ENCODE assay signal across 24 mouse cellular contexts in the genomic region with DNA sequence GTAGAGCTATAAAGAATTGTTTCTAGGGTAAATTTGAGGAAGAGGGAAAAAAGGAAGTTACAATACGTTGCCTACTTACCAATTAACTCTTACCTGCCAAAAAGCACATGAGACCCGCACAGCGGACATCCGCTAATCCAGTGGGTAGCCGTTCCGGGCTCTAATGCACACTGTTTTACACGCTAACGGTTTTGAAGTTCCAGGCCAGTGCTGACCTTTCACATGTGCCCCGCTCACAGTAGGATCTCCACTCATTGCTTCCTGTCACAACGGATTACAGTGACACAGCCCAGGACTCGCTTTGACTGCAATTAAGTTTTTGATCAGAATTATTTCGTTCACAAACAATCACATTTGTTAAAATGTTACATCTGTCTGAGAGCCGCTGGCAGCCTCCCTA. TPM values are rescaled to one million over a fixed set of nuclear protein-coding genes. Genes with fewer than 3 reads are reported as not detected.
DNase-seq lines count a peak whose midpoint lies in the region; ATAC-seq and TF ChIP-seq lines count a peak whose summit lies in the region.
"Had no signal": no experiment of that assay in that cellular context is flagged by ENCODE, and none has a peak within 500 bp of the region (broad histone marks: within the 10 kb centered on the region; RNA-seq: fewer than 3 reads in every experiment).

No protein-coding gene starts in this region.

- no peak overlapping the region for H3K27ac ChIP-seq in MEL (ENCODE audit: control insufficient read depth, low read depth, low read length)
- H3K27ac ChIP-seq: forebrain, embryonic 12.5 days; hindbrain, embryonic 14.5 days; intestine, embryonic 15.5 days had no signal

- H3K4me3 ChIP-seq in MEL (ENCODE audit: control insufficient read depth in 1 of 2, insufficient read depth in 1 of 2, low read depth in 2 of 2, low read length in 2 of 2), result no peak overlapping the region
- H3K4me3 ChIP-seq: forebrain, embryonic 12.5 days; intestine, embryonic 15.5 days; limb, embryonic 15.5 days had no signal

- no peak; a peak in 1 of 4 replicates for TF ChIP-seq EP300 in MEL (IDR thresholded peaks at IDR 0.05; ENCODE audit: low read depth in 1 of 2, low read length in 2 of 2)

- ATAC-seq in hematopoietic stem cell, adult 5-6 weeks (replicated peaks in 1 of 2; ENCODE audit: insufficient read depth in 1 of 2, low FRiP score in 2 of 2, low TSS enrichment in 1 of 2, low read depth in 1 of 2, poor library complexity in 2 of 2, severe bottlenecking in 2 of 2), result peak; percentile 66 to 71
- 0 out of 2 replicates have a peak, but pooled peaks have one; percentile 27 for ATAC-seq in megakaryocyte-erythroid progenitor cell, adult 5-6 weeks (replicated peaks; ENCODE audit: low FRiP score, low TSS enrichment, poor library complexity, severe bottlenecking)
- ATAC-seq: intestine, embryonic 15.5 days; lung, postnatal 0 days had no signal

- no peaks in the 10 kb centered on the region; a peak in 1 of 4 replicates for H3K4me1 ChIP-seq in MEL (ENCODE audit: control insufficient read depth in 1 of 2, insufficient read depth in 2 of 2, low read length in 2 of 2)

- TF ChIP-seq RAD21 in MEL (IDR thresholded peaks at IDR 0.05; ENCODE audit: low read depth, low read length), result no peak

- H3K27me3 ChIP-seq in MEL (ENCODE audit: control insufficient read depth in 1 of 2, insufficient read depth in 2 of 2, low read length in 2 of 2), result no peaks in the 10 kb centered on the region
- H3K27me3 ChIP-seq: CH12.LX; forebrain, embryonic 12.5 days; intestine, embryonic 15.5 days; limb, embryonic 15.5 days had no signal

- no peak for TF ChIP-seq POLR2A in MEL (IDR thresholded peaks at IDR 0.05; ENCODE audit: control insufficient read depth in 1 of 2, insufficient read depth in 1 of 2, low read depth in 1 of 2, low read length in 2 of 2, poor library complexity in 1 of 2)

- no peaks in the 10 kb centered on the region for H3K79me2 ChIP-seq in MEL (ENCODE audit: control insufficient read depth, insufficient read depth, low read length, poor library complexity)

- H3K36me3 ChIP-seq in MEL (ENCODE audit: control insufficient read depth in 1 of 2, insufficient read depth in 2 of 2, low read length in 2 of 2), result no peaks in the 10 kb centered on the region
- H3K36me3 ChIP-seq: forebrain, embryonic 12.5 days; intestine, embryonic 15.5 days; limb, embryonic 15.5 days had no signal

- DNase-seq in MEL (ENCODE audit: low read depth, low spot score), result peak; percentile 22
- peak; percentile 51 for DNase-seq in embryo, embryonic 10.5 days (ENCODE audit: low spot score)
- no peak for DNase-seq in lung, postnatal 10 days
- DNase-seq in spleen, adult 12 weeks (ENCODE audit: low spot score), result no peak
- no peak for DNase-seq in frontal cortex, postnatal 10 days (ENCODE audit: low spot score in 2 of 2)
- DNase-seq: adrenal gland, adult 2 months; cerebellum, adult 9-10 months; gastrocnemius, postnatal 36 days; heart, postnatal 14 days; kidney, postnatal 36 days; right cerebral cortex, adult 18-20 months; thymus, postnatal 4 days had no signal

- H3K9ac ChIP-seq in MEL (ENCODE audit: control insufficient read depth, low read depth, low read length, poor library complexity, severe bottlenecking), result no peak overlapping the region
- H3K9ac ChIP-seq: forebrain, embryonic 12.5 days; hindbrain, embryonic 14.5 days; intestine, embryonic 15.5 days; limb, embryonic 15.5 days had no signal

- H3K9me3 ChIP-seq in MEL (replicated peaks; ENCODE audit: insufficient read depth, low read length), result no peaks in the 10 kb centered on the region
- H3K9me3 ChIP-seq: forebrain, embryonic 12.5 days; intestine, embryonic 15.5 days; limb, embryonic 15.5 days had no signal

- no peak for TF ChIP-seq CTCF in MEL (IDR thresholded peaks at IDR 0.05 in 2 of 3, conservative IDR thresholded peaks at IDR 0.05 in 1 of 3; ENCODE audit: control insufficient read depth in 1 of 3, insufficient read depth in 1 of 3, low read depth in 2 of 3, low read length in 3 of 3, poor library complexity in 1 of 3, severe bottlenecking in 1 of 3)

TF ChIP-seq in MEL, 35 proteins besides CTCF, POLR2A, EP300 and RAD21:
- TF ChIP-seq JUND (IDR thresholded peaks at IDR 0.05; ENCODE audit: low read depth, low read length) (no peak), ZC3H11A (IDR thresholded peaks at IDR 0.05; ENCODE audit: low read depth, low read length) (no peak)

RNA-seq across cellular contexts. Expression of a gene that starts 27.2 kb away (rescaled TPM):
- 24.6 and 32.0 TPM in 2 replicates for total RNA-seq in MEL (2012; rRNA removed)
- 10 to 100 TPM in 1 of 2 experiments, not detected in 1; 69.4 TPM for polyA plus RNA-seq in MEL (2012; ENCODE audit: insufficient read depth in 1 of 2, insufficient read length in 2 of 2, low read depth in 1 of 2, low replicate concordance in 2 of 2, missing spikeins in 1 of 2)
- total RNA-seq in hematopoietic stem cell, adult 5-6 weeks (2017), result 4.5 and 26.2 TPM in 2 replicates
- 25.5 and 33.1 TPM in 2 replicates for total RNA-seq in megakaryocyte-erythroid progenitor cell, adult 5-6 weeks (2014; fragmentation: Nextera tagmentation)
- 12.9 and 23.9 TPM in 2 replicates for total RNA-seq in megakaryocyte-erythroid progenitor cell, adult 5-6 weeks (2017)

RNA-seq across cellular contexts. Expression of a gene that starts 30.0 kb away (rescaled TPM):
- total RNA-seq in MEL (2012; rRNA removed), result not detected in 2 replicates
- polyA plus RNA-seq in MEL (2012; ENCODE audit: insufficient read depth in 1 of 2, insufficient read length in 2 of 2, low read depth in 1 of 2, low replicate concordance in 2 of 2, missing spikeins in 1 of 2), result not detected
- 1.5 TPM in 1 of 2 replicates, not detected in the other for total RNA-seq in hematopoietic stem cell, adult 5-6 weeks (2017)
- total RNA-seq in megakaryocyte-erythroid progenitor cell, adult 5-6 weeks (2014; fragmentation: Nextera tagmentation), result not detected in 2 replicates
- not detected in 2 replicates for total RNA-seq in megakaryocyte-erythroid progenitor cell, adult 5-6 weeks (2017)
- total RNA-seq: CH12.LX; left cerebral cortex, postnatal 10 days; midbrain, postnatal 0 days had no signal
- polyA plus RNA-seq: forebrain, embryonic 12.5 days; hindbrain, embryonic 14.5 days; intestine, embryonic 15.5 days; liver, embryonic 16.5 days; small intestine, adult 2 months had no signal

RNA-seq across cellular contexts. Expression of a gene that starts 39.9 kb away (rescaled TPM):
- total RNA-seq in MEL (2012; rRNA removed), result 37.5 and 43.0 TPM in 2 replicates
- 10 to 100 TPM in 1 of 2 experiments, not detected in 1; 31.5 TPM for polyA plus RNA-seq in MEL (2012; ENCODE audit: insufficient read depth in 1 of 2, insufficient read length in 2 of 2, low read depth in 1 of 2, low replicate concordance in 2 of 2, missing spikeins in 1 of 2)
- total RNA-seq in hematopoietic stem cell, adult 5-6 weeks (2017), result 38.1 and 46.1 TPM in 2 replicates
- total RNA-seq in megakaryocyte-erythroid progenitor cell, adult 5-6 weeks (2014; fragmentation: Nextera tagmentation), result 17.1 and 33.5 TPM in 2 replicates
- 26.1 and 35.2 TPM in 2 replicates for total RNA-seq in megakaryocyte-erythroid progenitor cell, adult 5-6 weeks (2017)

Comparison
In these comparisons a context has a peak if more than half of its experiments do, and no peak if none do; other contexts are left out.
1. DNase-seq: peak in MEL (single experiment) and embryo, embryonic 10.5 days (single experiment); none in lung, postnatal 10 days (single experiment), spleen, adult 12 weeks (single experiment) and frontal cortex, postnatal 10 days (0 of 2).